In the genomic region with DNA sequence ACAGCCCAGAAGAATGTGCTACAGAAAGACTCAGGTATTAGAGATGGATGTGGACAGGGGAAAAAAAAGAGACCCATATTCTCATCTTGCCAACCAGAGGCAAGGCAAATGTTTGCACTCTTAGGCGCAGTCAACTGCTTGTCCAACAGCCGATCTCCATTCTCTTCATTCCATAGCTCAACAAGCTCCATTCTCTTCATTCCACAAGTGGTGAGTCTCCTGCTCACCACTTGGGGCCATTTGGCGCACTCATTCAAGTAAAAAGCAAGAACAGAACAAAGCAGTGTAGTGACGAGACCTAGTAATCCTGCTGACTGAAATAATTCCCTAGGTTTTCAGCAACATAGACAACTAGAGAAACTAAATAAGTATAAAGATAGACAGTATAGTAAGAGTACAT, we compare ENCODE assay signal across 17 mouse cellular contexts. TPM values are rescaled to one million over a fixed set of nuclear protein-coding genes. Genes with fewer than 3 reads are reported as not detected.
DNase-seq lines count a peak whose midpoint lies in the region; ATAC-seq and TF ChIP-seq lines count a peak whose summit lies in the region.
"Had no signal": no experiment of that assay in that cellular context is flagged by ENCODE, and none has a peak within 500 bp of the region (broad histone marks: within the 10 kb centered on the region; RNA-seq: fewer than 3 reads in every experiment).

No protein-coding gene starts in this region.

- no peak overlapping the region for H3K9ac ChIP-seq in lung, postnatal 0 days (replicated peaks; ENCODE audit: low read depth)
- H3K9ac ChIP-seq: embryonic facial prominence, embryonic 15.5 days; forebrain, embryonic 13.5 days; midbrain, embryonic 13.5 days; stomach, embryonic 15.5 days had no signal

- 69% methylated on average over 4 of the region's 4 CpGs for WGBS in kidney, adult 2 months
- WGBS in lung, postnatal 0 days, result 57% methylated on average over 4 of the region's 4 CpGs

- H3K4me1 ChIP-seq in kidney, adult 2 months (ENCODE audit: control insufficient read depth, insufficient read depth, low read length), result peaks cover 13% of the 10 kb centered on the region
- H3K4me1 ChIP-seq in lung, postnatal 0 days (ENCODE audit: insufficient read depth, low read depth, low read length), result no peaks in the 10 kb centered on the region
- H3K4me1 ChIP-seq: stomach, embryonic 15.5 days had no signal

- peak; percentile 78 for TF ChIP-seq EP300 in lung, postnatal 0 days (IDR thresholded peaks at IDR 0.05)

- no peak overlapping the region for H3K27ac ChIP-seq in kidney, adult 2 months (ENCODE audit: insufficient read depth, low read depth, low read length)
- no peak overlapping the region for H3K27ac ChIP-seq in lung, postnatal 0 days (ENCODE audit: low read length)
- H3K27ac ChIP-seq: embryonic facial prominence, embryonic 15.5 days; forebrain, embryonic 13.5 days; hindbrain, embryonic 10.5 days; midbrain, embryonic 13.5 days; stomach, embryonic 15.5 days had no signal

- H3K9me3 ChIP-seq in lung, postnatal 0 days (ENCODE audit: low read length), result no peaks in the 10 kb centered on the region
- H3K9me3 ChIP-seq: embryonic facial prominence, embryonic 15.5 days; forebrain, embryonic 13.5 days; hindbrain, embryonic 10.5 days; midbrain, embryonic 13.5 days; stomach, embryonic 15.5 days had no signal

- H3K4me3 ChIP-seq in kidney, adult 2 months (ENCODE audit: insufficient read depth, low read depth, low read length), result no peak overlapping the region
- H3K4me3 ChIP-seq in lung, postnatal 0 days (ENCODE audit: low read depth, low read length), result no peak overlapping the region
- H3K4me3 ChIP-seq: embryonic facial prominence, embryonic 15.5 days; forebrain, embryonic 13.5 days; hindbrain, embryonic 10.5 days; midbrain, embryonic 13.5 days; stomach, embryonic 15.5 days had no signal

- no peaks in the 10 kb centered on the region; the same call in 1 of the 2 replicates for H3K36me3 ChIP-seq in kidney, adult 2 months (ENCODE audit: control insufficient read depth, insufficient read depth, low read length)
- no peaks in the 10 kb centered on the region for H3K36me3 ChIP-seq in lung, postnatal 0 days (ENCODE audit: insufficient read depth, low read length)
- H3K36me3 ChIP-seq: embryonic facial prominence, embryonic 15.5 days; stomach, embryonic 15.5 days had no signal

- no peak for TF ChIP-seq POLR2A in kidney, adult 2 months (IDR thresholded peaks at IDR 0.05; ENCODE audit: low read depth, low read length)

- ATAC-seq in lung, postnatal 0 days, result peak; percentile 68
- ATAC-seq: CD4-positive, CD25-positive, alpha-beta regulatory T cell, adult 4 months; forebrain, embryonic 13.5 days; midbrain, embryonic 13.5 days had no signal

- 0 out of 2 replicates have a peak, but pooled peaks have one; percentile 6 for TF ChIP-seq CTCF in kidney, adult 2 months (conservative IDR thresholded peaks at IDR 0.05; ENCODE audit: insufficient read depth, insufficient read length, low read depth, low read length)
- peak; percentile 57 for TF ChIP-seq CTCF in lung, postnatal 0 days (IDR thresholded peaks at IDR 0.05)

- H3K27me3 ChIP-seq in kidney, adult 2 months (replicated peaks; ENCODE audit: control insufficient read depth, insufficient read depth, low read length), result no peaks in the 10 kb centered on the region
- no peaks in the 10 kb centered on the region for H3K27me3 ChIP-seq in lung, postnatal 0 days (replicated peaks; ENCODE audit: insufficient read depth, low read length)
- H3K27me3 ChIP-seq: embryonic facial prominence, embryonic 15.5 days; forebrain, embryonic 13.5 days; midbrain, embryonic 13.5 days; stomach, embryonic 15.5 days had no signal

- H3K4me2 ChIP-seq in lung, postnatal 0 days (replicated peaks; ENCODE audit: low read depth, low read length), result no peak overlapping the region
- H3K4me2 ChIP-seq: embryonic facial prominence, embryonic 15.5 days; forebrain, embryonic 13.5 days; midbrain, embryonic 13.5 days; stomach, embryonic 15.5 days had no signal

- no peak for DNase-seq in kidney, adult 2 months
- no peak for DNase-seq in kidney, adult 9 months
- DNase-seq in ES-CJ7 (ENCODE audit: low read depth, low spot score), result peak; percentile 20
- peak; percentile 68 for DNase-seq in Muller cell, postnatal 12 days (ENCODE audit: inconsistent ontology term)
- peak; percentile 82 for DNase-seq in lung, postnatal 0 days (ENCODE audit: low spot score)
- DNase-seq in spleen, postnatal 14 days (ENCODE audit: low spot score in 2 of 2), result no peak
- DNase-seq in embryo, embryonic 10.5 days (ENCODE audit: low spot score), result no peak
- DNase-seq: cerebellum, adult 2 months; kidney, postnatal 25 days; left cerebral cortex, postnatal 4 days; right cerebral cortex, adult 18-20 months had no signal

RNA-seq across cellular contexts. Expression of a gene that starts 50.8 kb away (rescaled TPM):
- 76.1 and 90.7 TPM in 2 replicates for polyA plus RNA-seq in kidney, adult 2 months (2012; rRNA removed)
- polyA plus RNA-seq in lung, postnatal 0 days (2015; fragmentation: Nextera tagmentation; extraction: Ambion mirVana), result 8.1 and 9.1 TPM in 2 replicates

Comparison
In these comparisons a context has a peak if more than half of its experiments do, and no peak if none do; other contexts are left out.
1. DNase-seq: peak in ES-CJ7 (single experiment), Muller cell, postnatal 12 days (single experiment) and lung, postnatal 0 days (single experiment); none in kidney, adult 2 months (single experiment), kidney, adult 9 months (single experiment), spleen, postnatal 14 days (0 of 2) and embryo, embryonic 10.5 days (single experiment).